Mouse (Mus musculus) c-Kit-positive CD71-negative TER-119-negative erythroid progenitor cells, embryonic 14.5 days (primary cell): ENCODE measurements at regions not wholly inside any gene's neighbourhood (a gene's known extent, or its start where the extent isn't known, plus 50 kb on each side); places are given as distances from the start of the nearest gene placed in this dataset.

Source experiments
- DNase-seq: peaks from one replicate; pipeline ENCODE4 v3.0.0-alpha.2; 2013; ENCODE audit warnings: low read depth

GRCm38 (mm10) chr13:92911660-92912284 is 67.2 kb downstream of the Mtx3 start:
- DNase-seq = no peak

GRCm38 (mm10) chr13:92912661-92913060 is 68.1 kb downstream of the Mtx3 start:
- DNase-seq = no peak

GRCm38 (mm10) chr13:92914631-92915030 is 70.1 kb downstream of the Mtx3 start:
- DNase-seq = no peak

- no peak for DNase-seq
Observed at GRCm38 (mm10) chr13:92915221-92915839, 70.8 kb downstream of the Mtx3 start.

GRCm38 (mm10) chr13:92915948-92916710 is 71.6 kb downstream of the Mtx3 start:
- no peak for DNase-seq

GRCm38 (mm10) chr13:92919882-92920281 is 75.3 kb downstream of the Mtx3 start:
- DNase-seq = no peak

GRCm38 (mm10) chr13:92921936-92922335 is 77.4 kb downstream of the Mtx3 start:
- no peak for DNase-seq

- DNase-seq = peak; percentile 17
Observed at GRCm38 (mm10) chr13:92923496-92923895, 78.9 kb downstream of the Mtx3 start.

GRCm38 (mm10) chr13:92924021-92924420 is 79.5 kb downstream of the Mtx3 start:
- DNase-seq = no peak

GRCm38 (mm10) chr13:92925196-92925595 is 80.6 kb downstream of the Mtx3 start:
- DNase-seq = no peak

GRCm38 (mm10) chr13:92928551-92928950 is 84.0 kb downstream of the Mtx3 start:
- DNase-seq = no peak

- DNase-seq = no peak
Observed at GRCm38 (mm10) chr13:92931696-92932095, 87.1 kb downstream of the Mtx3 start.

GRCm38 (mm10) chr13:92939032-92939431 is 94.5 kb downstream of the Mtx3 start:
- DNase-seq = no peak

GRCm38 (mm10) chr13:92940610-92941009 is 96.0 kb downstream of the Mtx3 start:
- no peak for DNase-seq

GRCm38 (mm10) chr13:92948560-92948959 is 104.0 kb downstream of the Mtx3 start:
- no peak for DNase-seq

GRCm38 (mm10) chr13:92960031-92960430 is 115.5 kb downstream of the Mtx3 start:
- no peak for DNase-seq

- DNase-seq = no peak
Observed at GRCm38 (mm10) chr13:92962625-92963024, 118.1 kb downstream of the Mtx3 start.

- DNase-seq = no peak
Observed at GRCm38 (mm10) chr13:92963351-92963895, 118.9 kb downstream of the Mtx3 start.

- peak; percentile 26 for DNase-seq
Observed at GRCm38 (mm10) chr13:92964213-92964743, 119.7 kb downstream of the Mtx3 start.

- DNase-seq = no peak
Observed at GRCm38 (mm10) chr13:92967025-92967610, 122.6 kb downstream of the Mtx3 start.

- no peak for DNase-seq
Observed at GRCm38 (mm10) chr13:92969579-92969978, 125.0 kb downstream of the Mtx3 start.

- DNase-seq = no peak
Observed at GRCm38 (mm10) chr13:92972891-92973290, 128.3 kb downstream of the Mtx3 start.
